Mouse (Mus musculus) MEL (cell line): ENCODE results near the gene Gm3448.
"Not testable (repeated sequence)": the region's sequence is repeated elsewhere in the genome, so short reads cannot be mapped to it uniquely, and the experiment has no call there.

Experiments used
- CHD2 ChIP-seq: IDR thresholded peaks from 2 replicates; pipeline ENCODE4 v1.6.1; 2011; ENCODE audit warnings: low read length, improper control_type of control experiment
- CTCF ChIP-seq, 3 experiments: IDR thresholded peaks in 2 of 3; conservative IDR thresholded peaks in 1 of 3; 2 replicates each; pipeline ENCODE4 v1.5.1; 2011 to 2012; ENCODE audit warnings: low read length in 3 of 3, low read depth in 2 of 3, mild to moderate bottlenecking in 2 of 3, improper control_type of control experiment in 1 of 3, inconsistent platforms in 1 of 3, mixed read lengths in 1 of 3, moderate library complexity in 1 of 3; ENCODE audit not compliant: control insufficient read depth in 1 of 3, insufficient read depth in 1 of 3, poor library complexity in 1 of 3, severe bottlenecking in 1 of 3
- ELF1 ChIP-seq: IDR thresholded peaks from 2 replicates; pipeline ENCODE4 v1.6.1; 2014; ENCODE audit warnings: low read depth, mild to moderate bottlenecking, inconsistent platforms, low read length, improper control_type of control experiment, moderate library complexity
- HCFC1 ChIP-seq: IDR thresholded peaks from 2 replicates; pipeline ENCODE4 v1.6.1; 2012; ENCODE audit warnings: low read depth, mild to moderate bottlenecking, inconsistent platforms, low read length, improper control_type of control experiment, moderate library complexity
- MAX ChIP-seq: IDR thresholded peaks from 2 replicates; pipeline ENCODE4 v1.6.1; 2011; ENCODE audit warnings: low read length, improper control_type of control experiment
- MEF2A ChIP-seq: IDR thresholded peaks from 2 replicates; pipeline ENCODE4 v1.6.1; 2014; ENCODE audit warnings: low read depth, mild to moderate bottlenecking, inconsistent platforms, low read length, improper control_type of control experiment; ENCODE audit not compliant: poor library complexity, insufficient replicate concordance, severe bottlenecking; ENCODE audit errors: extremely low read depth
- MXI1 ChIP-seq: IDR thresholded peaks from 2 replicates; pipeline ENCODE4 v1.6.1; 2011; ENCODE audit warnings: mild to moderate bottlenecking, low read depth, low read length, improper control_type of control experiment
- MYC ChIP-seq: IDR thresholded peaks from 2 replicates; pipeline ENCODE4 v1.6.1; 2011; ENCODE audit warnings: low read depth, mild to moderate bottlenecking, low read length, improper control_type of control experiment, moderate library complexity
- POLR2AphosphoS5 ChIP-seq: IDR thresholded peaks from 2 replicates; pipeline ENCODE4 v1.6.1; 2012; ENCODE audit warnings: low read depth, borderline replicate concordance, mild to moderate bottlenecking, inconsistent platforms, low read length, moderate library complexity, mixed read lengths
- TCF12 ChIP-seq: IDR thresholded peaks from 2 replicates; pipeline ENCODE4 v1.6.1; 2014; ENCODE audit warnings: low read depth, mild to moderate bottlenecking, inconsistent platforms, low read length, improper control_type of control experiment, moderate library complexity
- ZC3H11A ChIP-seq: IDR thresholded peaks from 2 replicates; pipeline ENCODE4 v1.6.1; 2012; ENCODE audit warnings: low read depth, mild to moderate bottlenecking, inconsistent platforms, low read length, improper control_type of control experiment

DNA sequence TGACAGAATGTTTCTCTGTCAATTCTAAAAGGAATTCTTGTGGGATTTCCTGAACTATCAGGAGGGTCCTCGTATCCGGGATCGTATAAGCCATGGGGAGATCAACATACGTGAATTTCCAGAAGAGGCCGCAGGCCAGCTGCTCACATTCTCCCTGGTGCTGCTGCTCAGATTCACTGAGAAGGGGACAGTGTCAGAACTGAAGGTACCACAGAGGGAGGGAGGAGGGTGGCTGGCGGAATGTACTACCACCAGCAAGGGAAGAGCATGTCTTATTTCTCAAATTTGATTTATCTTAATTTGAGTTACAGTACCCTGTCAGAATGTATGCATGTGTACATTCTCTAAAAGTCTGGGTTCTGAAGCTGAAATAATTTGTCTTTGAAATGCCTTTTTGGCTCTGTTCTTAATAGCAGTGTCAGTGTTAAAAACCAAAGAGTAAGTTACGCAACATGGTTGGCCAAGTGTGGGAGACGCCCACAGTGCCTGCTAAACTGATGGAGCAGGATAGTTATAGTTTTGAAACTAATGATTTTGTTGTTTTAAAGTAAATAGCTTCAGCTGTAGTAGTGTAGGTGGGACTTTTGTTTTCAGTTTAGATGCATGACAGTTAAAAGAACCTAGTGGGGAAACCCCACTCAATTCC, 12.0 kb upstream of the Gm3448 start:
- TF ChIP-seq ELF1; TCF12; MYC; ZC3H11A; MAX; CHD2; HCFC1; CTCF (IDR thresholded peaks at IDR 0.05 in 2 of 3, conservative IDR thresholded peaks at IDR 0.05 in 1 of 3; ENCODE audit: control insufficient read depth in 1 of 3, insufficient read depth in 1 of 3, low read depth in 2 of 3, low read length in 3 of 3, poor library complexity in 1 of 3, severe bottlenecking in 1 of 3); MEF2A; POLR2AphosphoS5; MXI1: not testable (repeated sequence)
